Mouse (Mus musculus) CH12.LX (cell line): ENCODE results near the gene Rgs17.

Source experiments
- POLR2A ChIP-seq: IDR thresholded peaks from 2 replicates; pipeline ENCODE4 v1.6.1; 2011; ENCODE audit warnings: low read depth, mild to moderate bottlenecking, improper control_type of control experiment, low read length
- ZC3H11A ChIP-seq: IDR thresholded peaks from 2 replicates; pipeline ENCODE4 v1.6.1; 2012; ENCODE audit warnings: low read depth, mild to moderate bottlenecking, inconsistent platforms, low read length, improper control_type of control experiment

DNA sequence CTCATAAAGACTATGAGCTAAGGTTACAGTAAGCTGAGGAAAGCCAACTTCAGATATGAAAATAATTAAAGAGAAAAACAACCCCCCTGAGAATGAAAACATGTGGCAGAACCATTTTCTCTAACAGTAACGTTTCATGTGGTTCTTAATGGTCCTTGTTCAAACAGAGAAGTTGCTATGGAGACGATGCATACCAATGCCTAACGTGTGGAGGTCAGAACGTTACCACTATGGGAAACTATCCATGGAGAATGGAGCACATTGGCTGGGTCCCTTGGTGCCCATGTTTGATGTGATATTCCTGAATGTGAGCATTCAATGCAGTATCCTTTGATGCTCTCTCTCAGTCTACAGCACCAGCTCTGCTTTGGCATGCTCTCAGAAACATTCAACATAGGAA, 51.1 kb downstream of the Rgs17 start:
- TF ChIP-seq POLR2A (no peak), ZC3H11A (no peak)
